Mouse (Mus musculus) C2C12 (cell line): Measurements from ENCODE around the gene Cyp1b1.

Experiments used
- CEBPB ChIP-seq: IDR thresholded peaks from one replicate; pipeline ENCODE4 v1.6.1; 2011; ENCODE audit warnings: low read depth, mild to moderate bottlenecking, control low read depth, moderate library complexity
- CTCF ChIP-seq: IDR thresholded peaks from one replicate; pipeline ENCODE4 v1.5.1; 2011; ENCODE audit not compliant: control insufficient read depth, insufficient read depth, insufficient read length
- MAX ChIP-seq: IDR thresholded peaks from one replicate; pipeline ENCODE4 v1.6.1; 2011; ENCODE audit warnings: mild to moderate bottlenecking, control low read depth

- TF ChIP-seq CTCF, result no peak
- no peak for TF ChIP-seq CEBPB
- TF ChIP-seq MAX, result no peak
These were observed 14.0 kb downstream of the Cyp1b1 start for GRCm38 (mm10) chr17:79700871-79701270.
